Comparison of ENCODE assay signal across 17 mouse cellular contexts in genomic region chr12:104890066-104890465, GRCm38 (mm10).
"Had no signal": no experiment of that assay in that cellular context is flagged by ENCODE, and none has a peak within 500 bp of the region (broad histone marks: within the 10 kb centered on the region; RNA-seq: fewer than 3 reads in every experiment).

No protein-coding gene starts in this region.

- ATAC-seq: midbrain, embryonic 16.5 days had no signal

- H3K9ac ChIP-seq: lung, embryonic 14.5 days; midbrain, embryonic 12.5 days; neural tube, embryonic 13.5 days; neural tube, embryonic 15.5 days; stomach, embryonic 15.5 days had no signal

- H3K4me2 ChIP-seq: lung, embryonic 14.5 days; midbrain, embryonic 12.5 days; neural tube, embryonic 13.5 days; neural tube, embryonic 15.5 days; stomach, embryonic 15.5 days had no signal

- H3K4me1 ChIP-seq: midbrain, embryonic 12.5 days; neural tube, embryonic 13.5 days; neural tube, embryonic 15.5 days; stomach, embryonic 15.5 days had no signal

- H3K27ac ChIP-seq: midbrain, embryonic 10.5 days; midbrain, embryonic 12.5 days; neural tube, embryonic 13.5 days; neural tube, embryonic 15.5 days; stomach, embryonic 15.5 days; stomach, postnatal 0 days had no signal

- H3K4me3 ChIP-seq: midbrain, embryonic 10.5 days; midbrain, embryonic 12.5 days; myocyte; neural tube, embryonic 13.5 days; neural tube, embryonic 15.5 days; stomach, embryonic 15.5 days had no signal

- H3K9me3 ChIP-seq: midbrain, embryonic 10.5 days; midbrain, embryonic 12.5 days; neural tube, embryonic 13.5 days; neural tube, embryonic 15.5 days; stomach, embryonic 15.5 days had no signal

- DNase-seq: lung, adult 18-20 months; lung, embryonic 14.5 days; lung, postnatal 10 days; lung, postnatal 4 days; midbrain, embryonic 14.5 days; right cerebral cortex, postnatal 14 days; thymus, adult 2 months; thymus, postnatal 25 days; thymus, postnatal 4 days had no signal

- H3K36me3 ChIP-seq: midbrain, embryonic 10.5 days; midbrain, embryonic 12.5 days; neural tube, embryonic 13.5 days; neural tube, embryonic 15.5 days; stomach, embryonic 15.5 days had no signal

- H3K27me3 ChIP-seq: midbrain, embryonic 12.5 days; neural tube, embryonic 13.5 days; neural tube, embryonic 15.5 days; stomach, embryonic 15.5 days had no signal
